Mouse (Mus musculus) forebrain, embryonic 11.5 days (tissue): ENCODE measurements around the gene Dgke. TPM values are rescaled to one million over a fixed set of nuclear protein-coding genes. Genes with fewer than 3 reads are reported as not detected.

ENCODE experiments used
- ATAC-seq: fragments of 200-750 bp; cut with Nextera tagmentation; replicated peaks from 2 replicates; pipeline ENCODE4 v1.8.0; 2017; ENCODE audit warnings: moderate TSS enrichment; ENCODE audit not compliant: low FRiP score
- DNase-seq: peaks from one replicate; pipeline ENCODE4 v3.0.0-alpha.2; 2017; ENCODE audit warnings: low spot score
- H3K27ac ChIP-seq: fragments of 300-500 bp; sonication (generic); 2 replicates; pipeline ENCODE4 v1.5.1; 2014; ENCODE audit warnings: low read depth, low read length
- H3K27me3 ChIP-seq: fragments of 300-500 bp; sonication (generic); 2 replicates; pipeline ENCODE4 v1.6.1; 2014; ENCODE audit warnings: mild to moderate bottlenecking, low read length, mixed read lengths; ENCODE audit not compliant: control insufficient read depth, insufficient read depth
- H3K36me3 ChIP-seq: fragments of 300-500 bp; sonication (generic); 2 replicates; pipeline ENCODE4 v1.6.1; 2014; ENCODE audit warnings: mild to moderate bottlenecking, low read length, moderate library complexity, mixed read lengths; ENCODE audit not compliant: control insufficient read depth, insufficient read depth
- H3K4me1 ChIP-seq: fragments of 300-500 bp; sonication (generic); replicated peaks from 2 replicates; pipeline ENCODE4 v1.6.1; 2014; ENCODE audit warnings: low read length, mixed read lengths; ENCODE audit not compliant: control insufficient read depth, insufficient read depth
- H3K4me2 ChIP-seq: fragments of 300-500 bp; sonication (generic); 2 replicates; pipeline ENCODE4 v1.6.1; 2014; ENCODE audit warnings: low read depth, mild to moderate bottlenecking, low read length, moderate library complexity, mixed read lengths; ENCODE audit not compliant: severe bottlenecking
- H3K4me3 ChIP-seq: fragments of 300-500 bp; sonication (generic); 2 replicates; pipeline ENCODE4 v1.5.1; 2014; ENCODE audit warnings: low read depth, low read length
- H3K9ac ChIP-seq: fragments of 300-500 bp; sonication (generic); 2 replicates; pipeline ENCODE4 v1.6.1; 2014; ENCODE audit warnings: low read length
- H3K9me3 ChIP-seq: fragments of 300-500 bp; sonication (generic); 2 replicates; pipeline ENCODE4 v1.6.1; 2016; ENCODE audit warnings: low read length, mixed read lengths; ENCODE audit not compliant: control insufficient read depth
- WGBS: fragments of 180-500 bp; shearing (Covaris S2); extraction: QIAGEN DNeasy Blood & Tissue Kit; methylation state at CpG from one replicate; pipeline ENCODE4 v1.1.7; 2014; 5-methylcytosine and 5-hydroxymethylcytosine counted together
- polyA plus RNA-seq: library from polyadenylated mRNA; unstranded; fragments of >200 nt; fragmentation: Nextera tagmentation; extraction: Ambion mirVana; gene quantifications from 2 replicates; pipeline ENCODE4 v1.2.1, GENCODE M21; 2014

Dgke gene
- polyA plus RNA-seq, 1 experiment from 2014 or later: 4.8 TPM

DNA sequence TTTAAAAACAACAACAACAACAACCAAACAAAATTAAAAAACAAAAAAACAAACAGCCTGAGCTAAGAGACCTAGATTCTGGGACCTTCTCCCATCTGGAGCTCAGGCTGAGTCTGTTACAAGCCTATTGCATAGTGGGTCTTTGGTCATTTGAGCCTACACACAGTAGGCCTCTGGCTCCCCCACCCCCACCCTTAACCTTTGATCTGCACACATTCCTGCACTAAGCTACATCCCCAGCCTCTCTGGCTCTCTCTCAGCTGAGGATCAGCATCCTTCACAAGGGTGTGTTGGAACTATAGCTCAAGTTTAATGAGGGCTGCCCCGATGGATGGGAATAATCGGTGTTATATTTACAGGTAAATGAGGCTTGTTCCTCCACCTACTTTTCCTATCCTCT is 71.0 kb downstream of the Dgke start:
- DNase-seq: no peak
- Histone ChIP-seq H3K4me1 (no peaks in the 10 kb centered on the region; the same call in 1 of the 2 replicates), H3K4me2 (no peak overlapping the region), H3K4me3 (no peak overlapping the region), H3K36me3 (no peaks in the 10 kb centered on the region), H3K27ac (no peak overlapping the region), H3K27me3 (peaks cover 22% of the 10 kb centered on the region), H3K9me3 (no peaks in the 10 kb centered on the region), H3K9ac (no peak overlapping the region)
- WGBS: 98% methylated on average over 2 of the region's 2 CpGs
- ATAC-seq: no peak

DNA sequence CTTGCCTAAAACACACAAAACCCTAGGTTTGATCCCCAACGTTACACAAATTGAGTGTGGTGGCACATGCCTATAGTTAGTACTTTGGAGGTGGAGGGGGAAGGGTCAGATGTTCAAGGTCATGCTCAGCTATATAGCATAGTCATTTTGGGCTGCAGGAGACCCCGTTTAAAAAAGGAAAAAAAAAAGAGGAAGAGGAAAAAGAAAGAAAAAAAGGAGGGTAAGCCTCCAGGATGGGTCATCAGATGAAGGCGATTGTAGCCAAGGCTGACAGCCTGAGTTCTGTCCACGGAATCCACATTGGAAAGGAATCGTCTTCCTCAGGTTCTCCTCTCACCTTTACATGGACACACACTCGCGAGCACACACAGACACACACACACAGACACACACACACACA is 72.2 kb downstream of the Dgke start:
- no peak overlapping the region for H3K4me3 ChIP-seq
- WGBS: 87% methylated on average over 7 of the region's 7 CpGs
- no peaks in the 10 kb centered on the region for H3K9me3 ChIP-seq
- H3K36me3 ChIP-seq: no peaks in the 10 kb centered on the region
- H3K4me1 ChIP-seq: no peaks in the 10 kb centered on the region; the same call in 1 of the 2 replicates
- no peak overlapping the region for H3K4me2 ChIP-seq
- H3K9ac ChIP-seq: no peak overlapping the region
- H3K27ac ChIP-seq: no peak overlapping the region
- ATAC-seq (no peak), DNase-seq (no peak)
- H3K27me3 ChIP-seq: peaks cover 11% of the 10 kb centered on the region

DNA sequence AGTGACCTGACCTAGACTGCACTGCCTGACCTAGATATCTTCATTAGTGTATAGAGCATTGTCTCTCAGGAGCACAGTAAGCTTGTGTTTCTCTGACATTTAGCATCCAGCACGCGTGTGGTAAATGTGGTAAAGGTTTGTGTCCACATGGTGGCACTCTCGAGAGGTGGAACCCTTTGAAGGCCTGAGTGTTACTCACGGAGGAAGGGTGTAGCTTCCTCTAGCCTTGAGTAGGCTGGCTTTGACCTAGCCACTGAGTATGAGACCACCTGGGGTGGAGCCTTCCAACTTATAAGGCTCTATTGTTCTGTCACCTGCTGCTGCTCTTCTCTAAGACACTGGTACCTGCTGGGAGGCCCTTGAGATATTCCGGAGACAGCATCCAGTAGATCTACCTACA is 73.0 kb downstream of the Dgke start:
- no peak for DNase-seq

DNA sequence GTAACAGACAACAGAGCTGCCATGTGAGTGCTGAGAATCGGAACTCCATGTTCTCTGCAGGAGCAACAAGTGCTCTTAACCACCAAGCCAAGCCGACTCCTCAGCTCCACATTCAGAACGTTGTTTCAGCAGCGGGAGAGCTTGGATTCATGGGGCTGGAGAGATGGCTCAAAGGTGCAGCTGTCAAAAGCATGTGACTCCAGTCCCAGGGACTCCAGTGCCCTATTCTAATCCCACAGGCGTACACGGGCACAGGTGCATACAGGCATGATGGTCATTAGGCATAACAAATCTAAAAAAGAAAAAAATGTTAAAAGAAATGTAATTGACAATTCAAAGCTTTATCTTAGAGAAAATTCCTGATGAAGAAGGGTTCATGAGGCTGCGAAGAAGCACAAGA is 73.5 kb downstream of the Dgke start:
- WGBS: 51% methylated on average over 7 of the region's 7 CpGs
- no peak overlapping the region for H3K27ac ChIP-seq
- no peaks in the 10 kb centered on the region for H3K9me3 ChIP-seq
- no peaks in the 10 kb centered on the region for H3K4me1 ChIP-seq
- no peak overlapping the region for H3K4me2 ChIP-seq
- no peak overlapping the region for H3K9ac ChIP-seq
- no peaks in the 10 kb centered on the region for H3K27me3 ChIP-seq
- DNase-seq: no peak
- H3K4me3 ChIP-seq: no peak overlapping the region
- no peaks in the 10 kb centered on the region; the same call in 1 of the 2 replicates for H3K36me3 ChIP-seq
- no peak for ATAC-seq

More for the DNA sequence above, 73.0 kb downstream of the Dgke start:
- 15% methylated on average over 5 of the region's 5 CpGs for WGBS
- ATAC-seq: no peak
- H3K4me2 ChIP-seq: no peak overlapping the region
- H3K9ac ChIP-seq: no peak overlapping the region
- peaks cover 2% of the 10 kb centered on the region; the same call in 1 of the 2 replicates for H3K27me3 ChIP-seq
- H3K4me1 ChIP-seq: no peaks in the 10 kb centered on the region; the same call in 1 of the 2 replicates
- H3K36me3 ChIP-seq: no peaks in the 10 kb centered on the region
- no peak overlapping the region for H3K4me3 ChIP-seq
- H3K9me3 ChIP-seq: no peaks in the 10 kb centered on the region
- no peak overlapping the region for H3K27ac ChIP-seq

DNA sequence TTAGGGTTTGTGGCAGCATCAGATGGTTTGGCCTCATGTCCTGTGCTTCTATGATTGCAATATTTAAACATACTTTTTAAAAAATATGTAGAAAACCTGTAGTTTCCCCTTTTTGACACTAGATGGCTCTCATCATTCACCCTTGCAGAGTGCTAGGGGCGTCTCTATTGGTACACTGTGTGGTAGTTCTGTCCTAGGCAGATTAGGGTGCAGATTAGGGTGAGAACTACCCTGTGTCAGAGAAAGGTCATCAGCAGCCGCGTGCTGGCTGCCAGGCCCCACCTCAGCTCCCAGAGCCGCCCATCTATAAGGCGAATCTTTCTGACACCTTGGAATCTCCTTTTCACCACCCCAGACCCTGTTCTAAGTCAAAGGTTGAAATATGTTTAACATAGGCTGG is 77.1 kb downstream of the Dgke start:
- Histone ChIP-seq H3K4me2 (no peak overlapping the region), H3K4me3 (no peak overlapping the region), H3K4me1 (no peaks in the 10 kb centered on the region), H3K36me3 (peaks cover 3% of the 10 kb centered on the region; the same call in 1 of the 2 replicates), H3K9me3 (no peaks in the 10 kb centered on the region), H3K9ac (no peak overlapping the region), H3K27me3 (no peaks in the 10 kb centered on the region), H3K27ac (no peak overlapping the region)
- WGBS: 79% methylated on average over 5 of the region's 5 CpGs
- ATAC-seq (no peak), DNase-seq (no peak)

DNA sequence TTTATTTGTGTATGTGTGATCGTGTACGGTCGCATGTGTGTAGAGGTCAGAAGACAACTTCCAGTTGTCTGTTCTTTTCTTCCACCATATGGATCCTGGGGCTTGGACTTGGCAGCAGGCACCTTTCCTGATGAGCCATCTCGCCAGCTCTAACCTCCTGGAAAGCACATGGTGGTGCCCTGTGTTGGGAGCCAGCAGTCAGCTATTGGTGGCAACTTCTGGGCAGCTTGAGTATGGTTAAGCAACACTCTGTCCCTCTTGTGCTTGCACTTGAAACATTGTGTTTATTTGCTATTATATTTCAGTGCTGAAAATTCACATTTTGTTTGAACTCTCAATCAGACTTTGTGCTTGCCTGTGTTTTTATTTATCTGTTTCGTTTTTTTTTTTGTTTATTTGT is 77.7 kb downstream of the Dgke start:
- ATAC-seq: no peak

DNA sequence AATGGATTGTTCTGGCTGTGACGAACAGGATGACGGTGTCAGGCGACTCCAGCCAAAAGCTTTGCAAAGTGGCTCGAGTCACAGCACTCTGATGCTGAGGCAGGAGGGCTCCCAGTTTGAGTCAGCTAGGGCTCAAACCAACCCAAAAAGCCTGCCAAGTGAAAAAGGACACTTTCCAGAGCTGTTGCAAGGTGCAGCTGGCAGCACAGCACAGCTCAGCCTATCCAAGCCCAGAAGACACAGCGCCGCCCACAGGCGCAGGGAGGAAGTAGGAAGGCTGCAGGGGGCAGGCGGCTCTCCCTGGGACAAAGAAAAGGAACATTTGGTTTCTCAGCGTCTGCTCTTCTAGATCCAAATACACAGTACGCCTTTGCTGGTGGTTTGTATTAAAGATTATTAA is 80.0 kb downstream of the Dgke start:
- H3K4me2 ChIP-seq: no peak overlapping the region
- 90% methylated on average over 10 of the region's 10 CpGs for WGBS

More for the DNA sequence above, 77.7 kb downstream of the Dgke start:
- no peaks in the 10 kb centered on the region for H3K9me3 ChIP-seq
- no peak overlapping the region for H3K27ac ChIP-seq
- DNase-seq: no peak
- no peak overlapping the region for H3K4me2 ChIP-seq
- H3K27me3 ChIP-seq: no peaks in the 10 kb centered on the region
- H3K36me3 ChIP-seq: peaks cover 3% of the 10 kb centered on the region; the same call in 1 of the 2 replicates
- no peak overlapping the region for H3K9ac ChIP-seq
- H3K4me3 ChIP-seq: no peak overlapping the region
- no peaks in the 10 kb centered on the region for H3K4me1 ChIP-seq
- 76% methylated on average over 5 of the region's 5 CpGs for WGBS

More for the DNA sequence above, 80.0 kb downstream of the Dgke start:
- Histone ChIP-seq H3K36me3 (peaks cover 7% of the 10 kb centered on the region; the same call in 1 of the 2 replicates), H3K27me3 (no peaks in the 10 kb centered on the region), H3K27ac (no peak overlapping the region), H3K9ac (no peak overlapping the region), H3K9me3 (no peaks in the 10 kb centered on the region), H3K4me3 (no peak overlapping the region), H3K4me1 (no peaks in the 10 kb centered on the region)
- ATAC-seq (no peak), DNase-seq (no peak)

Other genes with a start within 250 kb of the Dgke start
- 15.5 and 16.1 TPM in 2 replicates for gene Akap1, start 202.3 kb downstream of the Dgke start, polyA plus RNA-seq
- 63.5 and 67.0 TPM in 2 replicates for gene Scpep1, start 111.4 kb downstream of the Dgke start, polyA plus RNA-seq
- gene Elobl, start 99.9 kb downstream of the Dgke start, polyA plus RNA-seq: not detected in 2 replicates
- gene Coil, start 96.6 kb downstream of the Dgke start, polyA plus RNA-seq: 20.4 and 24.5 TPM in 2 replicates
- gene Trim25, start 67.5 kb downstream of the Dgke start, polyA plus RNA-seq: 2.1 and 2.6 TPM in 2 replicates
- not detected in 2 replicates for gene Gm525, start 7.0 kb upstream of the Dgke start, polyA plus RNA-seq
- gene Nog, start 235.5 kb upstream of the Dgke start, polyA plus RNA-seq: 8.0 and 10.4 TPM in 2 replicates